Mouse (Mus musculus): ENCODE data around the gene Olfr799. TPM values are rescaled to one million over a fixed set of nuclear protein-coding genes. Genes with fewer than 3 reads are reported as not detected.

Olfr799 gene
- total and polyA plus RNA-seq, 3 experiments: not detected

GRCm38 (mm10) chr10:129621724-129622123 lies 15.6 kb upstream of the Olfr799 start:
- Histone ChIP-seq H3K4me1 (ENCODE audit: control insufficient read depth in 1 of 2, insufficient read depth in 2 of 2, low read length in 2 of 2) (no peaks in the 10 kb centered on the region), H3K27ac (ENCODE audit: control insufficient read depth, low read depth, low read length) (no peak overlapping the region), H3K9me3 (replicated peaks; ENCODE audit: insufficient read depth, low read length) (no peaks in the 10 kb centered on the region), H3K4me3 (ENCODE audit: control insufficient read depth in 1 of 2, insufficient read depth in 1 of 2, low read depth in 2 of 2, low read length in 2 of 2) (no peak overlapping the region), H3K9ac (ENCODE audit: control insufficient read depth, low read depth, low read length, poor library complexity, severe bottlenecking) (no peak overlapping the region), H3K36me3 (ENCODE audit: control insufficient read depth in 1 of 2, insufficient read depth in 2 of 2, low read length in 2 of 2) (no peaks in the 10 kb centered on the region), H3K27me3 (ENCODE audit: control insufficient read depth in 1 of 2, insufficient read depth in 2 of 2, low read length in 2 of 2) (no peaks in the 10 kb centered on the region), H3K79me2 (ENCODE audit: control insufficient read depth, insufficient read depth, low read length, poor library complexity) (no peaks in the 10 kb centered on the region)
- TF ChIP-seq UBTF (IDR thresholded peaks at IDR 0.05; ENCODE audit: borderline replicate concordance, insufficient read depth, low read depth, low read length) (no peak), ZKSCAN1 (IDR thresholded peaks at IDR 0.05; ENCODE audit: low read depth, low read length) (no peak), MAX (IDR thresholded peaks at IDR 0.05; ENCODE audit: low read length) (no peak), CHD1 (IDR thresholded peaks at IDR 0.05; ENCODE audit: low read depth, low read length) (no peak)
- DNase-seq (ENCODE audit: low read depth, low spot score): no peak

- H3K4me3 ChIP-seq (ENCODE audit: control insufficient read depth in 1 of 2, insufficient read depth in 1 of 2, low read depth in 2 of 2, low read length in 2 of 2): no peak overlapping the region
- no peaks in the 10 kb centered on the region for H3K4me1 ChIP-seq (ENCODE audit: control insufficient read depth in 1 of 2, insufficient read depth in 2 of 2, low read length in 2 of 2)
- H3K27me3 ChIP-seq (ENCODE audit: control insufficient read depth in 1 of 2, insufficient read depth in 2 of 2, low read length in 2 of 2): no peaks in the 10 kb centered on the region
- no peaks in the 10 kb centered on the region for H3K79me2 ChIP-seq (ENCODE audit: control insufficient read depth, insufficient read depth, low read length, poor library complexity)
- H3K9ac ChIP-seq (ENCODE audit: control insufficient read depth, low read depth, low read length, poor library complexity, severe bottlenecking): no peak overlapping the region
- H3K9me3 ChIP-seq (replicated peaks; ENCODE audit: insufficient read depth, low read length): no peaks in the 10 kb centered on the region
- no peak for TF ChIP-seq MAFK (IDR thresholded peaks at IDR 0.05; ENCODE audit: borderline replicate concordance, low read depth, low read length)
- no peak for TF ChIP-seq USF1 (IDR thresholded peaks at IDR 0.05; ENCODE audit: low read depth, low read length)
- TF ChIP-seq MXI1 (IDR thresholded peaks at IDR 0.05; ENCODE audit: low read depth, low read length): no peak
- TF ChIP-seq MAX (IDR thresholded peaks at IDR 0.05; ENCODE audit: low read length): no peak
- no peak for TF ChIP-seq TAL1 (IDR thresholded peaks at IDR 0.05; ENCODE audit: low read length)
- no peak for TF ChIP-seq TBP (IDR thresholded peaks at IDR 0.05; ENCODE audit: low read depth, low read length)
- TF ChIP-seq RCOR1 (IDR thresholded peaks at IDR 0.05; ENCODE audit: low read depth, low read length): no peak
- no peak for TF ChIP-seq HCFC1 (IDR thresholded peaks at IDR 0.05; ENCODE audit: low read depth, low read length)
- no peak for TF ChIP-seq NELFE (IDR thresholded peaks at IDR 0.05; ENCODE audit: low read depth, low read length)
- TF ChIP-seq POLR2AphosphoS5 (IDR thresholded peaks at IDR 0.05; ENCODE audit: borderline replicate concordance, low read depth, low read length): no peak
- no peak for TF ChIP-seq KAT2A (conservative IDR thresholded peaks at IDR 0.05; ENCODE audit: low read depth, low read length)
- no peak for TF ChIP-seq EP300 (IDR thresholded peaks at IDR 0.05; ENCODE audit: low read depth in 1 of 2, low read length in 2 of 2)
- no peak for TF ChIP-seq CTCF (IDR thresholded peaks at IDR 0.05 in 2 of 3, conservative IDR thresholded peaks at IDR 0.05 in 1 of 3; ENCODE audit: control insufficient read depth in 1 of 3, insufficient read depth in 1 of 3, low read depth in 2 of 3, low read length in 3 of 3, poor library complexity in 1 of 3, severe bottlenecking in 1 of 3)
- no peak for TF ChIP-seq ZNF384 (IDR thresholded peaks at IDR 0.05; ENCODE audit: low read depth, low read length)
- no peak for TF ChIP-seq SIN3A (IDR thresholded peaks at IDR 0.05; ENCODE audit: low read length)
- no peak for TF ChIP-seq GATA1 (IDR thresholded peaks at IDR 0.05; ENCODE audit: low read depth, low read length)
- no peak for DNase-seq (ENCODE audit: low read depth, low spot score)
- no peaks in the 10 kb centered on the region for H3K36me3 ChIP-seq (ENCODE audit: control insufficient read depth in 1 of 2, insufficient read depth in 2 of 2, low read length in 2 of 2)
- H3K27ac ChIP-seq (ENCODE audit: control insufficient read depth, low read depth, low read length): no peak overlapping the region
Measured at GRCm38 (mm10) chr10:129623251-129623650, 14.0 kb upstream of the Olfr799 start.

Measured in MEL (cell line).